Mouse (Mus musculus) intestine, embryonic 16.5 days (tissue): ENCODE measurements around the gene Arrdc3. TPM values are rescaled to one million over a fixed set of nuclear protein-coding genes. Genes with fewer than 3 reads are reported as not detected.

ENCODE experiments used
- ATAC-seq: fragments of 200-750 bp; cut with Nextera tagmentation; 2 replicates; pipeline ENCODE4 v1.8.0; 2017; ENCODE audit warnings: moderate TSS enrichment, moderate library complexity
- H3K27ac ChIP-seq: fragments of 300-500 bp; sonication (generic); 2 replicates; pipeline ENCODE4 v1.5.1; 2014; ENCODE audit warnings: mild to moderate bottlenecking, low read length
- H3K27me3 ChIP-seq: fragments of 300-500 bp; sonication (generic); replicated peaks from 2 replicates; pipeline ENCODE4 v1.6.1; 2014; ENCODE audit warnings: low read length, control low read depth, mixed read lengths; ENCODE audit not compliant: control insufficient read depth, insufficient read depth
- H3K36me3 ChIP-seq: fragments of 300-500 bp; sonication (generic); 2 replicates; pipeline ENCODE4 v1.6.1; 2014; ENCODE audit warnings: low read length, control low read depth; ENCODE audit not compliant: control insufficient read depth, insufficient read depth
- H3K4me1 ChIP-seq: fragments of 300-500 bp; sonication (generic); 2 replicates; pipeline ENCODE4 v1.6.1; 2014; ENCODE audit warnings: low read length, control low read depth, mixed read lengths; ENCODE audit not compliant: control insufficient read depth, insufficient read depth
- H3K4me2 ChIP-seq: fragments of 300-500 bp; sonication (generic); 2 replicates; pipeline ENCODE4 v1.6.1; 2014; ENCODE audit warnings: low read depth, low read length, control low read depth
- H3K4me3 ChIP-seq: fragments of 300-500 bp; sonication (generic); 2 replicates; pipeline ENCODE4 v1.5.1; 2014; ENCODE audit warnings: mild to moderate bottlenecking, low read length
- H3K9ac ChIP-seq: fragments of 300-500 bp; sonication (generic); 2 replicates; pipeline ENCODE4 v1.6.1; 2014; ENCODE audit warnings: low read depth, low read length
- H3K9me3 ChIP-seq: fragments of 300-500 bp; sonication (generic); 2 replicates; pipeline ENCODE4 v1.6.1; 2016; ENCODE audit warnings: low read length, control low read depth; ENCODE audit not compliant: control insufficient read depth
- WGBS: fragments of 180-500 bp; shearing (Covaris S2); extraction: QIAGEN DNeasy Blood & Tissue Kit; methylation state at CpG from one replicate; pipeline ENCODE4 v1.1.7; 2014; 5-methylcytosine and 5-hydroxymethylcytosine counted together
- polyA plus RNA-seq: library from polyadenylated mRNA; unstranded; fragments of >200 nt; fragmentation: Nextera tagmentation; extraction: Ambion mirVana; gene quantifications from 2 replicates; pipeline ENCODE4 v1.2.1, GENCODE M21; 2015

Gene Arrdc3
- polyA plus RNA-seq: 36.2 and 40.9 TPM in 2 replicates

- no peaks in the 10 kb centered on the region for H3K4me1 ChIP-seq
- H3K27me3 ChIP-seq: no peaks in the 10 kb centered on the region
- no peaks in the 10 kb centered on the region for H3K36me3 ChIP-seq
- WGBS: under 1% methylated on average over 31 of the region's 31 CpGs
- H3K4me2 ChIP-seq: peak within 1 kb of the TSS; percentile 59
- peak within 1 kb of the TSS; percentile 100 for H3K9ac ChIP-seq
- H3K27ac ChIP-seq: peak within 1 kb of the TSS; percentile 100
- ATAC-seq: peak; percentile 56
- no peaks in the 10 kb centered on the region for H3K9me3 ChIP-seq
- H3K4me3 ChIP-seq: peak within 1 kb of the TSS; percentile 90
Measured at GRCm38 (mm10) chr13:80883190-80883589, at the start of gene Arrdc3. TSS of gene Arrdc3 (plus strand) at chr13:80883384.

GRCm38 (mm10) chr13:80862215-80862614 is 21.0 kb upstream of the Arrdc3 start:
- Histone ChIP-seq H3K27ac (no peak overlapping the region), H3K4me1 (no peaks in the 10 kb centered on the region), H3K36me3 (no peaks in the 10 kb centered on the region), H3K4me2 (no peak overlapping the region), H3K9me3 (no peaks in the 10 kb centered on the region), H3K27me3 (no peaks in the 10 kb centered on the region), H3K9ac (no peak overlapping the region), H3K4me3 (no peak overlapping the region)
- 9% methylated on average over 5 of the region's 5 CpGs for WGBS
- ATAC-seq: peak; percentile 55; the same call in 1 of the 2 replicates

- ATAC-seq: no peak
- H3K9ac ChIP-seq: no peak overlapping the region
Measured at GRCm38 (mm10) chr13:80864195-80864594, 19.0 kb upstream of the Arrdc3 start.

GRCm38 (mm10) chr13:80875126-80875525 is 8.1 kb upstream of the Arrdc3 start:
- Histone ChIP-seq H3K27me3 (no peaks in the 10 kb centered on the region), H3K4me2 (no peak overlapping the region), H3K27ac (no peak overlapping the region), H3K36me3 (no peaks in the 10 kb centered on the region), H3K4me3 (no peak overlapping the region), H3K9me3 (no peaks in the 10 kb centered on the region), H3K4me1 (no peaks in the 10 kb centered on the region), H3K9ac (no peak overlapping the region)
- WGBS: 86% methylated on average over 5 of the region's 5 CpGs
- no peak for ATAC-seq

More at GRCm38 (mm10) chr13:80864195-80864594, 19.0 kb upstream of the Arrdc3 start:
- Histone ChIP-seq H3K27ac (no peak overlapping the region), H3K4me2 (no peak overlapping the region), H3K4me3 (no peak overlapping the region), H3K4me1 (no peaks in the 10 kb centered on the region), H3K9me3 (no peaks in the 10 kb centered on the region), H3K36me3 (no peaks in the 10 kb centered on the region), H3K27me3 (no peaks in the 10 kb centered on the region)
- 76% methylated on average over 3 of the region's 3 CpGs for WGBS

GRCm38 (mm10) chr13:80880756-80881155 is 2.4 kb upstream of the Arrdc3 start:
- no peak for ATAC-seq
- 78% methylated on average over 4 of the region's 4 CpGs for WGBS
- Histone ChIP-seq H3K4me1 (no peaks in the 10 kb centered on the region), H3K9me3 (no peaks in the 10 kb centered on the region), H3K27ac (no peak overlapping the region), H3K36me3 (no peaks in the 10 kb centered on the region), H3K9ac (no peak overlapping the region), H3K27me3 (no peaks in the 10 kb centered on the region), H3K4me3 (no peak overlapping the region), H3K4me2 (no peak overlapping the region)

- H3K9me3 ChIP-seq: no peaks in the 10 kb centered on the region
- H3K36me3 ChIP-seq: no peaks in the 10 kb centered on the region
- WGBS: 17% methylated on average over 6 of the region's 6 CpGs
- no peak overlapping the region for H3K4me3 ChIP-seq
- ATAC-seq: no peak
- H3K4me1 ChIP-seq: no peaks in the 10 kb centered on the region
- no peak overlapping the region; the same call in 1 of the 2 replicates for H3K27ac ChIP-seq
- H3K4me2 ChIP-seq: no peak overlapping the region
- H3K27me3 ChIP-seq: no peaks in the 10 kb centered on the region
- no peak overlapping the region for H3K9ac ChIP-seq
Measured at GRCm38 (mm10) chr13:80881722-80882500, 1.3 kb upstream of the Arrdc3 start.

GRCm38 (mm10) chr13:80882716-80883135 is 458 bp upstream of the Arrdc3 start:
- peak; percentile 45 for ATAC-seq
- no peaks in the 10 kb centered on the region for H3K36me3 ChIP-seq
- peak overlapping the region; percentile 90 for H3K4me3 ChIP-seq
- H3K4me2 ChIP-seq: peak overlapping the region; percentile 59
- peak overlapping the region; percentile 93 for H3K27ac ChIP-seq
- no peaks in the 10 kb centered on the region for H3K9me3 ChIP-seq
- peak overlapping the region; percentile 100 for H3K9ac ChIP-seq
- no peaks in the 10 kb centered on the region for H3K4me1 ChIP-seq
- WGBS: under 1% methylated on average over 23 of the region's 23 CpGs
- no peaks in the 10 kb centered on the region for H3K27me3 ChIP-seq

- Histone ChIP-seq H3K4me1 (no peaks in the 10 kb centered on the region), H3K4me2 (peak overlapping the region; percentile 49), H3K9me3 (no peaks in the 10 kb centered on the region), H3K9ac (peak overlapping the region; percentile 100), H3K27me3 (no peaks in the 10 kb centered on the region), H3K36me3 (no peaks in the 10 kb centered on the region), H3K4me3 (peak overlapping the region; percentile 90), H3K27ac (peak overlapping the region; percentile 100)
- WGBS: under 1% methylated on average over 23 of the region's 23 CpGs
- ATAC-seq: no peak
Measured at GRCm38 (mm10) chr13:80883649-80884376, 629 bp downstream of the Arrdc3 start.

- Histone ChIP-seq H3K4me2 (peak overlapping the region; percentile 49), H3K27ac (peak overlapping the region; percentile 100), H3K27me3 (no peaks in the 10 kb centered on the region), H3K9me3 (no peaks in the 10 kb centered on the region), H3K4me3 (peak overlapping the region; percentile 90), H3K36me3 (no peaks in the 10 kb centered on the region), H3K9ac (peak overlapping the region; percentile 100), H3K4me1 (no peaks in the 10 kb centered on the region)
- ATAC-seq: no peak
- WGBS: under 1% methylated on average over 15 of the region's 15 CpGs
Measured at GRCm38 (mm10) chr13:80884377-80884983, 1.3 kb downstream of the Arrdc3 start.
